Mouse (Mus musculus) kidney, postnatal 4 days (tissue): ENCODE measurements around the gene Msi2.

ENCODE experiments used
- DNase-seq, 2 experiments: peaks; one replicate each; pipeline ENCODE4 v3.0.0; 2021; ENCODE audit warnings: mixed read lengths in 2 of 2

Gene Msi2

DNA sequence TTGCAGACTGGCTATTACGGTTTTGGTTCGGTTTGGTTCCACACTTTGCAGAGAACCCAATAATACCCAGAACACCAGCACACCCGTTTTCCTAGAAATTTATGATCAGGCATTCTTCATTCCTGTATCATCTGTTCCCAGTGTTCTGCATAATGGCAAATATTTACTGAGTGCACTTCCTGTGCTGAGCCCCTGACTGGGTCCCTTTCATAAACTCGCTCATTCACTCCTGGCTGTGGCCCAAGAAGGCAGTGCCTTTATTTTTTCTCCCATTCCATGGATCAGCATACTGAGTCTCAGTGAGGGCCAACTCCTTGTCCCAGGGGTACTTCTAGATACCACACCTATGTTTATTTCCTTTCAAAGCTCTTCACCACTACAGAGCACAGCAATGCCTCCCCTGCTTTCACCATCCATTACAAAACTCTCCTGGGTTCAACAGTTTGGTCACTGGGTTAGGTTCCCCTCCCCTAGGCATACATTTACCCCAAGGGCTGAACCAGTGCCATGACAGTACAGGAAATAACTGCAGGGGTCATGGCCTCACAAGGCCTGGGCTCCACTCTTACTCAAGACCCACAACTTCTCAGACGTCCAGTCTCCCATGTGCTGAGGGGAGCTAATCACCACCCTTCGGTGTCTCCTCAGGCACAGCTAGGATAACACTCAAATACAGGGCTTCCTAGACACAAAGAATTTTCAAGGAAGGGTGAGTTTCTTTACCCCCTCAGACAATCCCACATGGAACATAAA lies 160.3 kb downstream of the Msi2 start:
- DNase-seq: no peak

DNA sequence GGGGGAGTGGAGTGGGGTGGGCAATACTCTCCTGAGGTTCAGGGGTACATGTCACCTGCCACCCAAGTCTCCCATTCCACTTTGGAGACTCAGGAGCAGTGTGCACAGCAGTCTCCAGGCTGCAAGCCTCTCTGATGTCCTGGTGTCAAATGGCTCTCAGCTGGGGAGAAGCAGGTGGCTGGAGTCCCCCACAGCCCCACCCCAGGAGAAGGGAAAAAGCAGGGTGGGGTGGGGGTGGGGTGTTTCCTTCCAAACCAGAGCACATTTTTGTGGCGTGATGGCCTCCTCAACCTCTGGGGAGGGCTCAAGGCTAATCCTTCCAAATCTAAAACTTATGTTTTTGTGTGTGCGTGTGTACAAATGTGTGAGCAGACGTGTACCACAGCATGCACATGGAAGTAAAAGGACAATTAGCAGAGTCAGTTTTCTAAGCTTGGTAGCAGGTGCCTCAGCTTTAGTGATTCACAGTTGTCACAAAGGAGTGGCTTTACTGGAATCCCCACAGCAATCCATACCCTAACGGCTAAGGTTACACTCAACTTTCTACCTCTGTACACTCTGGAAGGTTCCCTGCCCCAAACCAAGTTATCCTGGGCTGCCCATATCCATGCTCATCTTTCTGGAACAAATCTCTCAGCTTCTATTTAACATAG lies 161.1 kb downstream of the Msi2 start:
- no peak for DNase-seq

DNA sequence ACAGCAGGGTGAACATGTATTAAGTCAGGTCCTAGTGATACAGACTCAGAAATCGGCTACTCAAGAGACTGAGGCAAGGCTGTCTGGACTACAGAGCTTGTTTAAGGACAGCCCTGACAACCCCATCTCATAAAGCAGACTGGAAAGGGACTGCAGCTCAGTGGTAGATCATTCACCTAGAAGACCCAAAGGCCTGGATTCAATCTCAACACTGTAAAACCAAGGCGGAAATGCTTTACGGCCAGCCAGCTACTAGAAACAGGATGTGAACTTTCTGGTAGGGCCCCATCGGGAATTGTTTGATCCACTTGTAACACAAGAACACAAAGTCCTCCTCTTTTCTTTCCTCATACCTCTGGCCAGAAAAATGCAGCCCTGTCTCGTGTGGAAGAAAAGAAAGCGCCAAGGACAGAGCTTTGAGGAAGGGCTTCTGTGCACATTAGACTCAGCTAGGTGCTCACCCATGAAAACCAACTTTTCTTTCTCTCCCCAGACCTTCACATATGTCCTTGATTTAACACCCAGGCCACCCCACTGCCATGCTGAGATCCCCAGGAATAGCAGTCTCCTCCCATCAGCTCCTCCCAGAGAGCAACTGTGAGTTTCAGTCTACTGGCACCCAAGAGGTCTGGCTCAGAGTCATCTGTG lies 162.3 kb downstream of the Msi2 start:
- peak; percentile 58 to 75 for DNase-seq

- no peak for DNase-seq
Measured at GRCm38 (mm10) chr11:88555232-88555818, 163.0 kb downstream of the Msi2 start.

DNA sequence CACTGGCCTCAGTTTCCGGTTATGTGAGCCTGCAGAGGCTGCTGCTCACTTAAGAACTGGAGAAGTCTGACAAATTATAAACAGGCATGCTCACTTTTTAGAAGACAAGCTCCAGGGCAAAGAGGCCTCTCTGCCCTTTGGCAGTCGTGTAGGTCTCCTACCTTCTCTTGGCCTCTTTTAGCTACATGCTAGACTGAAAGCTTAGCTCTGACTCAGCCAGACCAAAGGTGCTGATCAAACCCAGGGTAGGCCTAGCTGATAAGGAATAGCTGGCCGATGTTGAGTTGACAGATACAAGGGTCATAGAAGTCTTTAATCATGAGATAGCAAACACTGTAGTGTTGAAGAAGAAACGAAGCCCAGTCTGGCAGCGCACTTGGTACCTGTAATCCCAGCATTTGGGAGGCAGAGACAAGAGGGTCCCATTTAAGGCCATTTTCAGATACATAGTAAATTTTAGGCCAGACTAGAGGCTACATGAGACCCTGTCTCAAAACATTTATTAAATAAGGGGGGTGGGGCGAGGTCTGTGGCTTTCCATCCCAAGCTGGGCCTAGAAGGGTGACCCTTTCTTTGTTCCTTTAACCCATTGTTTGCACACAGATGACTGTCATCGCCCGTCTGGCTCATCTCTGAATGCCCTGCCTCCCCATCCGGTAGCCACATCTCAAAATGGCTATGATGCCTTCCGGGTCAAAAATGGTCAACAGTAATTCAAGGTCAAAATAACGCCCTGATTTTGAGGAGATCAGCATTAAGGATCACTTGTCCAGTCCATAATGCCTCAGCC lies 164.6 kb downstream of the Msi2 start:
- no peak for DNase-seq

GRCm38 (mm10) chr11:88552987-88553386 lies 165.3 kb downstream of the Msi2 start:
- DNase-seq: peak; percentile 87 to 91

DNA sequence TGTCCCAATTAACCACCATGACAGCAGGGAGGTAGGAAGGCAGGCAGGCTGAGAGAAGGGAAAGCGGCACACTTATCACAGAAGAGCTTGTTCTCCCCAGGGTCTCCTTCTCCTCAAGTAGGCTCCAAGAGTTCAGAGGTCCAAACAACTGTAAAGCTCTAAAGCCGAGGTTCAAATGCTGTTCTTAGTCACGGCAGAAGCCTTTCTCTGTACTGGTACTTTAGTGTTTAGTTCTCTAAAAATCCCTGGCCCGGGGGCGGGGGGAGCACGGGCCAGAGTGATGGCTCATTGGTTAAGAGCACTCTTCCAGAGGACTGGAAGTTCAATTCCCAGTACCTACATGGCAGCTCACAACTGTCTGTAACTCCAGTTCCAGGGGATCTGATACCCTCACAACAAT lies 165.9 kb downstream of the Msi2 start:
- no peak for DNase-seq

DNA sequence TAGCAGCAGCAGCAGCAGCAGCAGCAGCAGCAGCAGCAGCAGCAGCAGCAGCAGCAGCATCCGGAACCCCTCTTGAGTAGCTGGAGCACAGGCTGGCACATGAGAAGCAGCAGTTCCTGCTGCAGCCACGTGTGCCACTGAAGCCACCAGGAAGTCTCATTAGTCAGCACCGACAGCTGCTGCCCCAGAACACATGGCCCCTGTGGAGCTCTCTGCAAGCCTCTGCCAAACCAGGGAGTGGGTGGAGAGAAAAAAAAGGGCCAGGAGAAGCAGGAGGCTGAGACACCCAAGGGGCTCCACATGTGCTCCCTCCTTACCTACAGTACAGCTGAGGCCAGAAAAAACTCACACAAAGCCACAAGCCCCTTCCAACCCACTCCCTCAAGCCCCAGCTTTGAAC lies 167.3 kb downstream of the Msi2 start:
- peak in 1 of 2 experiments; percentile 63 for DNase-seq

DNA sequence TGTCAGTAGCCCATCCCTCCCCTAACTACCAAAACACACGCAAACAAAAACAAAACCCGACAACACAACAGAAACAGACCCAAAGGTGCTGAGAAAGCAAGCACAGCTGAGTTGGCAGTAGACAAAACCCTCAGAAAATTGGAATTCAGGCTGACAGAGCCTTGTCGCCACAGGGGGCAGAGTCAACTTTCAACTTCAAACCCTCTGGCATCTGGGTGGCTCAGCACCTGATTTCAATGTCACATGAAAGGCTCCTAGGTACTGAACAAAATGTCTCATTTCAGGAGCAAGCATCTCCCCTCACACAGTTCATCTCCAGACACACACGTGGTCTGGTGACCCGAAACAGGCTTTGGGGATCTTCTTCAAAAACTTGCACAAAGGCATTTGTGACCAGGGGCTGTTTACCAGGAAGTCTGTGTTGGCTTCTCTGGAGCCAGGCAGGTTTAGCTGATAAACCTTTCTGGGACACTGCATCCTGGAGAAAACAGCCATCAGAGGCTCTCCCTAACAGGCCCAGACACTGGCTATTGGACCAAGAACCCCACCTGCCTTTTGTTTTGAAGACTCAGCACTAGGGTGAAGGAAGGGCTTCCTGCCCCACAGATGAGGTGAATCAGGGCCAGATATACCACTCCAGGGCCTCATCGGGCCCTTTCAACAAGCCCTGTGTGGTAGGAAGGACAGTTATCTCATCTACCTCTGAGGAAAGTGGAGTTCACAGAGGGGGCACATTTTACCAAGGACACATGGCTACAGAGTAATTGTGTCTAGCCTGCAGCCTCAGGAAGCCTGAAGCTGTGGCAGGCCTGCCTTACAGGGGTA lies 168.0 kb downstream of the Msi2 start:
- DNase-seq: no peak

DNA sequence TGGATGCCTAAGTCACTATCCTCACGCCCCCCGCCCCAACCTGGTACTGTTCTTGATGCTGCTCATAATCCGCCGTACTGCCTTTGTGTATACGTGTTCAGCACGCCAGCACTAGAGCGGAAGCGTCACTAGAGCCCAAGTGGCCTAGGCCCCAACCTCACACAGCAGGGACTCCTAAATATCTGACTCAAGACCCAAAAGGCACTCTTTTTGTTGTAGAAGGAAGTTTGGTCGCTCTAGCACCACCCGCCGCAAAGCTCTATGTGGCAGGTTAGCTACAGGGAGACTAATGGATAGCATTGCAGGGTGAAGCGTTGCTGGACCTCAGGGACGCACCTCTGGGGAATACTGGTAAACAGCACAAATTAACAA lies 168.8 kb downstream of the Msi2 start:
- no peak for DNase-seq

GRCm38 (mm10) chr11:88548832-88549528 lies 169.3 kb downstream of the Msi2 start:
- DNase-seq: no peak

DNA sequence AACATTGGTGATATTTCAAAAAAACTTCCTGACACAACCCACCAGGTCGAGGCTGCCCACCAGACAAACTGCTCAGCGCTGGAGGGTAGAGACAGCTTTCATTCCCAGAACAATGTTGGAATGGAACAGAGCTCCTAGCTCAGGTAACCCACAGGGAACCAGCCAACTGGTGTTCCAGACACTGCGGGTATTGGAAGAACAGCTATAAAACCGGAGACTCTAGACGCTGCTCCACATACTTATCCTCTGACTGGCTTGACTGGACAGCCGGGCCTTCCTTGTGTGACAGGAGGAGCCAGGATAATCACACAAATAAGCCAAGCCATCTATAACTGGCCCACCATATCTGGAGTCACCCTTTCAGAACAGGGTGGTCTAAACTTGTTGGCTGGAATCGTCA lies 169.9 kb downstream of the Msi2 start:
- no peak for DNase-seq

GRCm38 (mm10) chr11:88543771-88544170 lies 174.5 kb downstream of the Msi2 start:
- DNase-seq: no peak

GRCm38 (mm10) chr11:88542817-88543216 lies 175.5 kb downstream of the Msi2 start:
- DNase-seq: no peak

- no peak for DNase-seq
Measured at GRCm38 (mm10) chr11:88541666-88542639, 176.4 kb downstream of the Msi2 start.

DNA sequence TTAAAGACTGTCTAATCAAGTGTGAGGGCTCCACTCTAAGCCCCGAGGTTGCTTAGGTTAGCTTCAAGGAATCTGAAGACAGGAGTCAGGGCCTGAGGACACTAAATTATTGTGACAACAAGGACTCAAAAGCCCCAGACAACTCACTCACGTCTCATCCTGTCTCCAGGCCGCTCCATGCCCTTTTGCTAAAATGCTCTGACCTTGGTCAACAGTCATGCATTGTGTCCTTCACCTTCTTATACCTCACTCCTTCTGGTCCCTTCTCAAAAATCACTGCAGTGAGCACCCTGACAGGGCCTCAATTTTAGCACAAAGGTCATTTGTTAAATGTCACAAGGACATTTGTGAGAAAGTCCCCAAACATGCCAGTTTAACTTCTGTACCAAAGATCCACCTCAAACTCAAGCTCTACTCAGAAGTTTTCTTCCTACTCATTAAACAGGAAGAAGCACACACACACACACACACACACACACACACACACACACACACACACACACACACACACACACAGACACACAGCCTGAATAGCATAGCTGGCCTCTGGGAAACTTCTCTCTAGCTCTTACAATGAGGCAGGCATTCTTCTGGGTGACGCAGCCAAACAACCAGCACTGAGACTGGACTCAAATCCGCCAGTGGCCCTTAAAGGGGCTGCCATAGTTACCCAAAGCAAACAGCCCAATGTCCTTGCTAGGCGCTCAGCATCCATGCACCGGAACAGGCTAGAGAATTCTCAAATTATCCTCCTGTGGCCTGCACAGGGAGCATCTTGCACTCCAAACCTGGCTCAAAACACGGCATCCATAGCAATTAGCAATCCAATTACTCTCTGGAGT lies 178.5 kb downstream of the Msi2 start:
- DNase-seq: no peak

- DNase-seq: no peak
Measured at GRCm38 (mm10) chr11:88538710-88539340, 179.5 kb downstream of the Msi2 start.

- DNase-seq: no peak
Measured at GRCm38 (mm10) chr11:88537344-88537743, 181.0 kb downstream of the Msi2 start.

- DNase-seq: no peak
Measured at GRCm38 (mm10) chr11:88536861-88537260, 181.5 kb downstream of the Msi2 start.
